Mouse (Mus musculus) heart, postnatal 0 days (tissue): Measurements from ENCODE around the gene Bcl2l11. TPM values are rescaled to one million over a fixed set of nuclear protein-coding genes. Genes with fewer than 3 reads are reported as not detected.
A peak's percentile ranks its signal among the peaks of the same experiment; 100 is the strongest.

ENCODE experiments used
- ATAC-seq: fragments of 200-750 bp; cut with Nextera tagmentation; 2 replicates; pipeline ENCODE4 v1.8.0; 2017; ENCODE audit warnings: low read depth, moderate number of reproducible peaks, moderate library complexity; ENCODE audit not compliant: insufficient read depth
- DNase-seq: peaks from one replicate; pipeline ENCODE4 v3.0.0-alpha.2; 2016; ENCODE audit warnings: low spot score
- H3K27ac ChIP-seq: fragments of 300-500 bp; sonication (generic); 2 replicates; pipeline ENCODE4 v1.5.1; 2014; ENCODE audit warnings: low read depth, mild to moderate bottlenecking
- H3K27me3 ChIP-seq: fragments of 300-500 bp; sonication (generic); 2 replicates; pipeline ENCODE4 v1.6.1; 2014; ENCODE audit warnings: low read length, mixed read lengths; ENCODE audit not compliant: control insufficient read depth, insufficient read depth
- H3K36me3 ChIP-seq: fragments of 300-500 bp; sonication (generic); replicated peaks from 2 replicates; pipeline ENCODE4 v1.6.1; 2014; ENCODE audit warnings: low read length, mixed read lengths; ENCODE audit not compliant: control insufficient read depth, insufficient read depth
- H3K4me1 ChIP-seq: fragments of 300-500 bp; sonication (generic); 2 replicates; pipeline ENCODE4 v1.6.1; 2014; ENCODE audit warnings: antibody characterized with exemption; ENCODE audit not compliant: control insufficient read depth, insufficient read depth
- H3K4me2 ChIP-seq: fragments of 300-500 bp; sonication (generic); 2 replicates; pipeline ENCODE4 v1.6.1; 2014; ENCODE audit warnings: low read depth, mild to moderate bottlenecking, low read length, moderate library complexity
- H3K4me3 ChIP-seq: fragments of 300-500 bp; sonication (generic); 2 replicates; pipeline ENCODE4 v1.5.1; 2014; ENCODE audit warnings: low read depth, low read length
- H3K9ac ChIP-seq: fragments of 300-500 bp; sonication (generic); replicated peaks from 2 replicates; pipeline ENCODE4 v1.6.1; 2014; ENCODE audit warnings: low read depth, low read length, mixed read lengths
- H3K9me3 ChIP-seq: fragments of 300-500 bp; sonication (generic); replicated peaks from 2 replicates; pipeline ENCODE4 v1.6.1; 2016; ENCODE audit warnings: low read length; ENCODE audit not compliant: control insufficient read depth
- CTCF ChIP-seq: IDR thresholded peaks from 2 replicates; pipeline ENCODE4 v1.5.1; 2016; ENCODE audit warnings: antibody characterized with exemption, control low read depth, low read depth
- EP300 ChIP-seq: IDR thresholded peaks from 2 replicates; pipeline ENCODE4 v1.6.1; 2016; ENCODE audit warnings: antibody characterized with exemption, low read depth
- WGBS: fragments of 180-500 bp; shearing (Covaris S2); extraction: QIAGEN DNeasy Blood & Tissue Kit; methylation state at CpG from one replicate; pipeline ENCODE4 v1.1.7; 2014; 5-methylcytosine and 5-hydroxymethylcytosine counted together
- polyA plus RNA-seq: library from polyadenylated mRNA; unstranded; fragments of >200 nt; fragmentation: Nextera tagmentation; extraction: Ambion mirVana; gene quantifications from 2 replicates; pipeline ENCODE4 v1.2.1, GENCODE M21; 2015
- total RNA-seq: library from RNA; depleted of rRNA; stranded (reverse); fragments of >200 nt; gene quantifications from 2 replicates; pipeline ENCODE4 v1.2.3, GENCODE M21; 2014; ENCODE audit warnings: low replicate concordance

The Bcl2l11 gene
- total and polyA plus RNA-seq, 2 experiments from 2014 or later, result 18.2 to 26.1 TPM

DNA sequence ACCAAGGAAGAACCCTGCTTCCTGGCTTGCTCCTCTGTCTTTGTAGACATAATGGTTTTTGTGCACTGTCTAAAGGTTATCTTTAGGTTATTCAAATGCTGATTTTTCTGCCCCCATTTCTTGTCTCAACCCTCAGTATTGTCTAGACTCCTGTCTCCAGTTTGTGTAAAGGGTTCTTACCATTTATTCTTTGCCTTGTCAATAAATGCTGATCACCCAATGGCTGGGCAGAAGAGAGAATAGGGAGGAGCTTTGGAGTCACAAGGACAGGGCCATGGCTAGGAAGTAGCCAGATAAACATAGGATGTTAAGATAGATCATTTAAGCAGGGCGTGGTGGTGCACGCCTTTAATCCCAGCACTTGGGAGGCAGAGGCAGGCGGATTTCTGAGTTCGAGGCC is 57.9 kb downstream of the Bcl2l11 start:
- DNase-seq, result no peak
- H3K9ac ChIP-seq, result no peak overlapping the region
- H3K36me3 ChIP-seq, result no peaks in the 10 kb centered on the region
- TF ChIP-seq CTCF (no peak), EP300 (no peak)
- no peaks in the 10 kb centered on the region for H3K27me3 ChIP-seq
- ATAC-seq, result no peak
- no peak overlapping the region for H3K4me2 ChIP-seq
- no peaks in the 10 kb centered on the region for H3K9me3 ChIP-seq
- H3K27ac ChIP-seq, result no peak overlapping the region
- no peak overlapping the region for H3K4me3 ChIP-seq
- 97% methylated on average over 4 of the region's 4 CpGs for WGBS
- peaks cover 31% of the 10 kb centered on the region for H3K4me1 ChIP-seq

DNA sequence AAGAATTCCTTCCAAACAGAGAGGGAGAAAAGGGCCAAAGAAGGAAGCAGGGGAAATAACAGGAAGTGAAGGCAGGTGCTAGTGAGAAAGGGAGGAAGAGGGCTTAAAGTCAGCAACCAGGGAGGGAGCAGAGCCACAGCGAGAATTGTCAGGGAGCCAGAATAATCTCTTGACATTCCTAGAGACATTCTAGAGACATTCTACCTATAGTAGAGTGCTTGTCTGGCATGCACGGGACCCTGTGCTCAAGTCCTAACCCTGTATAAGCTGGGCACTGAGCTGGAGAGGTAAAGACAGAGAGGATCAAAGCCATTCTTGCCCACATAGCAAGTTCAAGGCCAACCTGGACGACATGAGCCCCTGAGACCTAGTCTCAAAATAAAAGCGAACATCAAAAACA is 60.1 kb downstream of the Bcl2l11 start:
- TF ChIP-seq EP300 (no peak), CTCF (no peak)
- DNase-seq, result no peak
- Histone ChIP-seq H3K4me3 (no peak overlapping the region), H3K9me3 (no peaks in the 10 kb centered on the region), H3K4me2 (no peak overlapping the region), H3K27me3 (no peaks in the 10 kb centered on the region), H3K9ac (no peak overlapping the region), H3K4me1 (peaks cover 20% of the 10 kb centered on the region), H3K36me3 (no peaks in the 10 kb centered on the region), H3K27ac (peak overlapping the region; percentile 27; the same call in 1 of the 2 replicates)
- ATAC-seq, result no peak
- 53% methylated on average over 4 of the region's 4 CpGs for WGBS

DNA sequence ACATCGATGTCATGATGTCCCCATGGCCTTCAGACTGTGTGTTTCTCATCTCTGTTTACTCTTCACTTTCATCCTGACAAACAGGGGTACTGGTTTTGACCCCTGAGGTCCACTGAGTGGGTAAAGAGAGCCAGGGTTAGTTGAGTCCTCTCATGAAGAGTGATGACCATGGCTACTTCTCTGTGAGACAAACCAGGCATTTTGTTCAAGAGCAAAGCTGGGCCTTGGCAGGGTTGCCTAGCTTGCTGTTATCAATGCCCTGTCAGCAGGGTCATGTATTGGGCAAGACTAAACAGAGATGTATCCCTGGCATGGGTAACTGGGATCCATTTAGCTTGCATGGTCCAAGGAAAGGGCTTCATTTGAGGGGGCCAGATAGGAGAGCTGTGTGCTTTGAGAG is 61.4 kb downstream of the Bcl2l11 start:
- H3K4me1 ChIP-seq, result peaks cover 20% of the 10 kb centered on the region
- no peaks in the 10 kb centered on the region for H3K9me3 ChIP-seq
- H3K27ac ChIP-seq, result peak overlapping the region; percentile 73
- H3K9ac ChIP-seq, result no peak overlapping the region
- no peak overlapping the region for H3K4me2 ChIP-seq
- WGBS, result 57% methylated on average over 1 of the region's 1 CpGs
- no peak overlapping the region for H3K4me3 ChIP-seq
- DNase-seq (peak; percentile 91), ATAC-seq (peak; percentile 97)
- TF ChIP-seq EP300 (peak; percentile 100), CTCF (no peak)
- H3K27me3 ChIP-seq, result no peaks in the 10 kb centered on the region
- no peaks in the 10 kb centered on the region for H3K36me3 ChIP-seq

DNA sequence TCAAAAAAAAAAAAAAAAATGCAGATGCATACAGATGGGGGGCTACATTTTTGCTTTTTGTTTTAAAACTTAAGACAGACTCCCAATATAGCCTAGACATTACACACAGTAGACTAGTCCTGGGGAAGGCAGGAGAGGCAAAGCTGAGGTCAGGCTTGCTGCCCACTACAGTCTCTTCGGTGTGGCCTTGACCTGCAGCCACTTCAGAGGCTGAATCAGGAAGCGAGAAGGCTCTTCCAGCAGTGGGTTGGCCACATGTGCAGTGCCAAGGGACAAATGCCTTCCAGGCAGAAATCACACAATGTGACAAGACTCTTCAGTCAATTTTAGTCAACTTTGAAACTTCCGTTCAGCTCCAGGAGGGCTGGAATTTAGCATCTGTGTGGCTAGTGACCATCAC is 62.6 kb downstream of the Bcl2l11 start:
- H3K9me3 ChIP-seq, result no peaks in the 10 kb centered on the region
- no peaks in the 10 kb centered on the region for H3K27me3 ChIP-seq
- peaks cover 20% of the 10 kb centered on the region for H3K4me1 ChIP-seq
- H3K4me2 ChIP-seq, result no peak overlapping the region
- no peaks in the 10 kb centered on the region for H3K36me3 ChIP-seq
- ATAC-seq, result no peak
- TF ChIP-seq CTCF, result no peak
- no peak for TF ChIP-seq EP300
- no peak overlapping the region for H3K9ac ChIP-seq
- 60% methylated on average over 3 of the region's 3 CpGs for WGBS
- no peak for DNase-seq
- H3K4me3 ChIP-seq, result no peak overlapping the region
- peak overlapping the region; percentile 73 for H3K27ac ChIP-seq

DNA sequence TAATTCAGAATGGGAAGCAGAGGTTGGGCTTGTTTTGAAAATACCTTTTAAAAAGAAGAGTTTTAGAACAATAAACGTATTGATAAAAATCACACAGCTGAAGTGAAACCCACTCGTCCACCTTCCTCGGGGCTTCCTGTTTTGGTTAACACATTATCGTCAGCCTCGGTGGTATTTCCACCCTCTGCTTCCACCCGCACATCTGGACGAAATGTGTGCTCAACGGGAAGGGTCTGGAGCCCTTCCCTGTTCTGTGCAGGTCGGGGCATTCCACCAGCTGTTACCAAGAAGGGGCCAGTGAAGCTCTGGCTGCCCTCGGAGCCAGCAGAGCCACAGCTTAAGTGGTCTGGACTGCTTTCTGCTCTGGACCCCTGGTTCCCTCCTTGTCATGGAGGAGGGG is 63.9 kb downstream of the Bcl2l11 start:
- DNase-seq, result no peak
- no peak for ATAC-seq
- no peak overlapping the region for H3K4me3 ChIP-seq
- 63% methylated on average over 10 of the region's 10 CpGs for WGBS
- H3K9me3 ChIP-seq, result no peaks in the 10 kb centered on the region
- H3K4me1 ChIP-seq, result peaks cover 20% of the 10 kb centered on the region
- H3K27me3 ChIP-seq, result no peaks in the 10 kb centered on the region
- no peak overlapping the region for H3K9ac ChIP-seq
- H3K4me2 ChIP-seq, result peak overlapping the region; percentile 17; the same call in 1 of the 2 replicates
- H3K36me3 ChIP-seq, result no peaks in the 10 kb centered on the region
- no peak for TF ChIP-seq EP300
- no peak for TF ChIP-seq CTCF
- H3K27ac ChIP-seq, result no peak overlapping the region

DNA sequence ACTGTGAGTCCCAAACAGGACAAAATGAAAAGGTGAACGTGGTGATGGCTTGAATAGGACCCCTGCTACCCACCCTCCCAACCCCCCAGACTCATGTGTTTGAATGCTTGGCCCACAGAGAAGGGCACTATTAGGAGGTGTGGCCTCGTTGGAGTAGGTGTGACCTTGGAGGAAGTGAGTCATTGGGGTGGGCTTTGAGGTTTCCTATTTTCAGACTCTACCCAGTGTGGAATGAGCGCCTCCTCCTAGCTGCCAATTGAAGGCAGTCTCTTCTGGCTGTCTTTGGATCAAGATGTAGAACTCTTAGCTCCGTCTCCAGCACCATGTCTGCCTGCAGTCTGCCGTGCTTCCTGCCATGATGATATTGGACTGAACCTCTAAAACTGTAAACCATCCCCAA is 64.4 kb downstream of the Bcl2l11 start:
- Histone ChIP-seq H3K9ac (no peak overlapping the region), H3K9me3 (no peaks in the 10 kb centered on the region), H3K4me3 (no peak overlapping the region), H3K36me3 (no peaks in the 10 kb centered on the region), H3K4me2 (peak overlapping the region; percentile 17; the same call in 1 of the 2 replicates), H3K27me3 (no peaks in the 10 kb centered on the region), H3K27ac (no peak overlapping the region), H3K4me1 (peaks cover 19% of the 10 kb centered on the region)
- TF ChIP-seq EP300, result no peak
- no peak for TF ChIP-seq CTCF
- 66% methylated on average over 5 of the region's 5 CpGs for WGBS
- DNase-seq, result no peak
- ATAC-seq, result no peak
